Mouse (Mus musculus) forebrain, postnatal 0 days (tissue): Measurements from ENCODE around the gene Extl2. TPM values are rescaled to one million over a fixed set of nuclear protein-coding genes. Genes with fewer than 3 reads are reported as not detected.

Experiments
- ATAC-seq: fragments of 200-750 bp; cut with Nextera tagmentation; 2 replicates; pipeline ENCODE4 v1.8.0; 2017; ENCODE audit warnings: mild to moderate bottlenecking, moderate library complexity
- DNase-seq: peaks from one replicate; pipeline ENCODE4 v3.0.0-alpha.2; 2015
- H3K27ac ChIP-seq: fragments of 300-500 bp; sonication (generic); 2 replicates; pipeline ENCODE4 v1.5.1; 2014; ENCODE audit warnings: low read depth, mild to moderate bottlenecking, antibody characterized with exemption, low read length, moderate library complexity, mixed read lengths
- H3K27me3 ChIP-seq: fragments of 300-500 bp; sonication (generic); 2 replicates; pipeline ENCODE4 v1.6.1; 2014; ENCODE audit warnings: mild to moderate bottlenecking, low read length, mixed read lengths; ENCODE audit not compliant: insufficient read depth
- H3K36me3 ChIP-seq: fragments of 300-500 bp; sonication (generic); 2 replicates; pipeline ENCODE4 v1.6.1; 2014; ENCODE audit warnings: mild to moderate bottlenecking, moderate library complexity; ENCODE audit not compliant: insufficient read depth
- H3K4me1 ChIP-seq: fragments of 300-500 bp; sonication (generic); 2 replicates; pipeline ENCODE4 v1.6.1; 2014; ENCODE audit warnings: antibody characterized with exemption; ENCODE audit not compliant: insufficient read depth
- H3K4me2 ChIP-seq: fragments of 300-500 bp; sonication (generic); 2 replicates; pipeline ENCODE4 v1.6.1; 2014; ENCODE audit warnings: low read depth, mild to moderate bottlenecking, moderate library complexity
- H3K4me3 ChIP-seq: fragments of 300-500 bp; sonication (generic); 2 replicates; pipeline ENCODE4 v1.5.1; 2014; ENCODE audit warnings: low read depth, low read length, mixed read lengths
- H3K9ac ChIP-seq: fragments of 300-500 bp; sonication (generic); 2 replicates; pipeline ENCODE4 v1.6.1; 2014; ENCODE audit warnings: mild to moderate bottlenecking
- H3K9me3 ChIP-seq: fragments of 300-500 bp; sonication (generic); 2 replicates; pipeline ENCODE4 v1.6.1; 2016; ENCODE audit warnings: low read length
- CTCF ChIP-seq: sonication (generic); IDR thresholded peaks from 2 replicates; pipeline ENCODE4 v1.5.1; 2016; ENCODE audit warnings: antibody characterized with exemption, control low read depth, low read depth
- WGBS: fragments of 180-500 bp; shearing (Covaris S2); extraction: QIAGEN DNeasy Blood & Tissue Kit; methylation state at CpG from one replicate; pipeline ENCODE4 v1.1.7; 2014; 5-methylcytosine and 5-hydroxymethylcytosine counted together
- polyA plus RNA-seq: library from polyadenylated mRNA; unstranded; fragments of >200 nt; fragmentation: Nextera tagmentation; extraction: Ambion mirVana; gene quantifications from 2 replicates; pipeline ENCODE4 v1.2.1, GENCODE M21; 2015
- total RNA-seq: library from RNA; depleted of rRNA; stranded (reverse); fragments of >200 nt; gene quantifications from 2 replicates; pipeline ENCODE4 v1.2.3, GENCODE M21; 2014; rRNA removed

Gene Extl2
- total RNA-seq (38.3 and 40.3 TPM in 2 replicates), polyA plus RNA-seq (28.7 and 33.5 TPM in 2 replicates)

DNA sequence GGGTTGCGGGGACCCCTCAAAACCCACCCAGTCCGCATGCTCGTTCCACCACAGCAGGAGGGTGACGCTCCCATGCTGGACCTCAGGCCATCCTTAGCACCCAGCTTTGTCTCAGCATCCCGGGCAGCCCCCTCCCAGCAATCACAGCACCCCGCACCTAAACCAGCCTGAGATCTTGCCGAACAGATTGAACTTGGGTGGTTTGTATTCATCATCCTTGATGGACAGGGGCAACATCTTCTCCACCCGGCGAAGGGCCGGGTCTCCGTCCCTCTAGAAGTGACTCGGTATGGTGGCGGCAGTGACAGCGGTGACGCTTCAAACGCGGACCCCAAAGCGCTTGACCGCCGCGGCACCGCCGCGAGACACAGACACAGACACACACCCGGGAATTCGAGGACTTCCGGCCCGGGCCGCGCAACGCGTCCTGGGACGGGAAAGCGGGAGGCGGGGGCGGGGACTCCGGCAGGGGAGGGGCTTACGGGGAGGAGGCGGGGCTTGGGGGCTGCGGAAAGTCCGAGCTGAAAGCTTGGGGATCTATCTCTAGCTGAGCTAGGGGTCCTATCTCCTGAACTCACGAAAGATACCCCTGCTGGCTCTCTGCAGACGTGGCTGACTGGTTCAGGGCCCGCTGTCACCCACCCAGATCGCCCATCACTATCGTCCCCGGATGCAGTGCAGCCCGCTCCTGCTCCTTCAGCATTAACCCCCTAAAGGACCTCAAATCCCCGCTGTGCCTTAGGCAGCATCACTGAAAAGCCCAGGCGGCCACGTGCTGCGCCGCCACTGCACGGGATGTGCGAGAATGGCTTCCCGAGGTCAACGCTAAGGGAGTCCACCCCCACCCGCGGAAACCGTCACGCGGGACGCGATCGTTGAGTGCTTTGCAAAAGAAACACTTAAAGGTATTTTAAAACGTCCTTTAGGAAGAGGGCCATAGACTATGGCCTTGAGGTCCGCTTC lies at the start of gene Extl2, which contains the start of gene Slc30a7:
Gene Extl2 (plus strand): TSS at position 485 of the 963 bp plus-strand sequence.
Gene Slc30a7 (minus strand): TSS at position 429 of the 963 bp plus-strand sequence.
- peak within 1 kb of the TSS; percentile 94 for H3K4me2 ChIP-seq
- peak; percentile 89 for DNase-seq
- H3K4me1 ChIP-seq = peaks cover 21% of the 10 kb centered on the region
- WGBS = under 1% methylated on average over 66 of the region's 67 CpGs
- peak within 1 kb of the TSS; percentile 92 for H3K27ac ChIP-seq
- no peaks in the 10 kb centered on the region for H3K27me3 ChIP-seq
- peak within 1 kb of the TSS; percentile 92 for H3K4me3 ChIP-seq
- no peak for TF ChIP-seq CTCF
- 0 out of 2 replicates have a peak, but pooled peaks cover 4% of the 10 kb centered on the region for H3K36me3 ChIP-seq
- peak within 1 kb of the TSS; percentile 81 for H3K9ac ChIP-seq
- ATAC-seq = peak; percentile 90
- H3K9me3 ChIP-seq = no peaks in the 10 kb centered on the region

DNA sequence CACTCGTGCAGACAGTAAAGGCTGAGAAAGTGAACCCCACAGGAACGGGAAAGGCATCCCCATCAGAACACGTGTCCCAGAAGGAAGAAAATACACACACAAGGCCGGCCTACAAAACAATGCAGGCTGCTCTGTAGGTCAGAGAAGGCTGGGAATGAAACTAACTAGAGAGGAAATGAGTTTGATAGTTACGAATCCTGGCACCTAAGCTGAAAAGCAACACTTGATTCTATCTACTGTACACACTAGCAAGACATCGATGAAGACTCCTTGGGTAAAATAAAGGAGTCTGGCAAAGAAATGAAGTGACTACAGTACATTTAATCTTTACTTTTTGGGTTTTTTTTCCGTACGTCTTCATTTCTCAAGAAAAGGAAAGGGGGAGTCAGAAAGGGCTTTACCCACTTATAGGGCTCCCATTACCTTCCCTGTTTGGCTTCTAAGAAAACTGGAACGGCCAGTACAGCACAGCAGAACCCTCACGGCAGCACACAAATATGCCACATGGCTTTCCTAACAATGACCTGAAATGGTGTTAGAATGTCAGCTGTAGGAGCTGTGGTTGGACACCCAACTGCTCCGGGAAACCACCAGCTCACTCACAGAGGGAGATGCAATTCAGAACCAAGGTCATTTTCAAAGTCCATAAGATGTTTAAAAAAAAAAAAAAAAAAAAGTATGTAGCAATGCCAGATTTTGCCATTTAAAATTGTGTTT lies 45.8 kb upstream of the Extl2 start:
- DNase-seq = no peak
- H3K4me3 ChIP-seq = no peak overlapping the region
- no peak overlapping the region for H3K4me2 ChIP-seq
- no peak for TF ChIP-seq CTCF
- no peaks in the 10 kb centered on the region for H3K9me3 ChIP-seq
- H3K27ac ChIP-seq = no peak overlapping the region
- H3K9ac ChIP-seq = no peak overlapping the region
- ATAC-seq = no peak
- H3K27me3 ChIP-seq = no peaks in the 10 kb centered on the region
- WGBS = 66% methylated on average over 11 of the region's 11 CpGs
- H3K36me3 ChIP-seq = peaks cover 21% of the 10 kb centered on the region; the same call in 1 of the 2 replicates
- no peaks in the 10 kb centered on the region for H3K4me1 ChIP-seq

DNA sequence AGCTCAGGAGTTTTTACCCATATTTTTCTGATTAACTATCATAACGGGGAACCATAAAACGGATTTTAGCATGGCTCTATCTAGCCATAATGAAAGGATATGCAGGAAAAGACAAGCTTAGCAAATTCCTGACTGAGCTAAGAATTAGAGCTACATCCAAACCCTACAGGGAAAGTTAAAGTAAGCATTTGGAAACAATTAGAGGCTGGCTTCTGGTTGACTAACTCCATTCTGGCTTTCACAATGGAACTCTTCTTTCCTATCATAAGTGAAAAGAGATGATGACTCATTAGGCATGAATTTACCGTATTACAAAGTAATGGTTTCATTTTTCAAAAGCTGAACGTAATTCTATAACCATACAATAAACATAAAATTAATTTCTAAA lies 45.2 kb upstream of the Extl2 start:
- WGBS = 36% methylated on average over 4 of the region's 4 CpGs

DNA sequence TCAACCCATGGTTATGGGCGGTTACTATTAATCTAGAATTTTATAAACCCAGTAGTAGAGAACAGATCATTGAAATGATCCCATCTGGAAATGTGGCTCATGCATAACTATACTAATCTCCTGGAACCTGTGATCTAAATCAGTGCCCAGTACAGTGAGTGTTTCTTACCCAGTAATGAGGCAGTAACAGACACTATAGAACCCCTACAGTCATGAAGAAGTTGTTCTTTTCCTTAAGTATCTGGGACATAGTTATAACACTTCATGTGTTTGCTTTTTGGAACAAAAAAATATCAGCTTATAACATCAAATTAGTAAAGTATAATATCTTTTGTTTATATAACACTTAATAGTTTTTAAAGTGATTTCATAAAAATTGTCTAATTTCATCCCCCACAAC lies 43.7 kb upstream of the Extl2 start:
- no peak for TF ChIP-seq CTCF

More for the DNA sequence above, 45.2 kb upstream of the Extl2 start:
- Histone ChIP-seq H3K4me1 (no peaks in the 10 kb centered on the region), H3K27me3 (no peaks in the 10 kb centered on the region), H3K9ac (no peak overlapping the region), H3K4me3 (no peak overlapping the region), H3K4me2 (no peak overlapping the region), H3K36me3 (peaks cover 21% of the 10 kb centered on the region; the same call in 1 of the 2 replicates), H3K27ac (no peak overlapping the region), H3K9me3 (no peaks in the 10 kb centered on the region)
- ATAC-seq (no peak), DNase-seq (no peak)
- no peak for TF ChIP-seq CTCF

DNA sequence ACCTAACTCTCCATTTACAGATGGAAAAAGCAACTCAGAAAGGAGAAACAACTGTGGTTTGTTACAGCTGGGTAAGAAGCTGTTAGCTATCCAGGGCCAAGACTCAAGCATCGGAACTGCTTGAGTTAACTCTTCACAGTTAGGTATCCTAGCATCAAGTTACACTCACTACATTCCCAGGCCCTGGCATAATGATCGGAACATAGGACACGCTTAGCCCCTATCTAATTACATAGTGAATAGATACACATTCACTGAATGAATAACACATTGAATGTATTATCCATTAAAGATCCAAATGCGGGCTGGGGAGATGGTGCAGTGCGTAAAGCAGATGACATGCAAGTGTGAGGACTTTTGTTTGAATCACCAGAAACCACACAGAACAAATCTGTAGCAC lies 43.2 kb upstream of the Extl2 start:
- H3K27ac ChIP-seq = no peak overlapping the region
- no peaks in the 10 kb centered on the region for H3K4me1 ChIP-seq
- TF ChIP-seq CTCF = no peak
- no peaks in the 10 kb centered on the region for H3K9me3 ChIP-seq
- H3K27me3 ChIP-seq = no peaks in the 10 kb centered on the region
- H3K4me3 ChIP-seq = no peak overlapping the region
- 74% methylated on average over 5 of the region's 5 CpGs for WGBS
- DNase-seq (no peak), ATAC-seq (no peak)
- H3K4me2 ChIP-seq = no peak overlapping the region
- H3K36me3 ChIP-seq = peaks cover 4% of the 10 kb centered on the region; the same call in 1 of the 2 replicates
- H3K9ac ChIP-seq = no peak overlapping the region

More for the DNA sequence above, 43.7 kb upstream of the Extl2 start:
- H3K9ac ChIP-seq = no peak overlapping the region
- H3K4me1 ChIP-seq = no peaks in the 10 kb centered on the region
- H3K9me3 ChIP-seq = no peaks in the 10 kb centered on the region
- no peak overlapping the region for H3K27ac ChIP-seq
- H3K36me3 ChIP-seq = peaks cover 8% of the 10 kb centered on the region; the same call in 1 of the 2 replicates
- H3K4me2 ChIP-seq = no peak overlapping the region
- DNase-seq (no peak), ATAC-seq (no peak)
- no peaks in the 10 kb centered on the region for H3K27me3 ChIP-seq
- 100% methylated on average over 1 of the region's 1 CpGs for WGBS
- H3K4me3 ChIP-seq = no peak overlapping the region

DNA sequence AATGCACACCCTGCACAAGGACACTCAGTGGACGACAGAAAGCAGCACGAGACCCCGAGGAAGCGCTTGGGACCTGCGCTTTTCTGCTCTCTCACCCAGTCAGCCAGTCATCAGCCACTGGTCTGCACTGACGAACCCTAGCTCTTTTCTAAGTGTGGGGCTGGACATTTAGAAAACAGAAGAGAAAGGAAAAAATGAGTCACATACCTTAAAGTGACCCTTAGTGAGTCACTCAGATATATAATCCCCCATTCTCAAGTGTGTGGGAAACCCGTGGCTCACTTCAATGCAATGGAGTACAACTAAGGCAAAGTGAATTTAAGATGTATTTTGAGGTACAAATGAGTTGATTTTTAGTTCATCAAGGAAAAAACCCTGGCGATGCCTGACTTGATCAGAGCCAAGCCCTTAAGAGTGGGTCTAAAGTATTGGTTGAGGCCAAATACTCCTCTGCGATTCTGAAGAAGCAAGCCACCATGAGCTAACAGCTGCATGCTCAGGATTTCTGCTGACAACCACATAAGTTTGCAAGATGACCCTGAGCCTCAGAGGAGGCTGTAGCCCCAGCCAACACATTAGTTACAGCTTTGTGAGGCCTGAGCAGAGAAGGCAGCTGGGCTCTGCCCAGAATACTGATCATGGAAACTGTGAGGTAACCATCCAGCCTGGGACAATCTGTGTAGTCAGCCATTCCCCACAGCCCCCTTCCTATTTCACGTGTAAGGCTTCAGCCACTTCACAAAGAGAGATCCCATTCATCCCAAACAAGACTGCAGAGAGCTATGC lies 38.3 kb upstream of the Extl2 start:
- ATAC-seq (peak; percentile 89), DNase-seq (peak; percentile 46)
- no peak for TF ChIP-seq CTCF
- H3K4me2 ChIP-seq = no peak overlapping the region
- H3K4me3 ChIP-seq = no peak overlapping the region
- no peaks in the 10 kb centered on the region for H3K27me3 ChIP-seq
- H3K9me3 ChIP-seq = no peaks in the 10 kb centered on the region
- H3K27ac ChIP-seq = no peak overlapping the region
- no peaks in the 10 kb centered on the region for H3K4me1 ChIP-seq
- 72% methylated on average over 10 of the region's 10 CpGs for WGBS
- H3K36me3 ChIP-seq = peaks cover 26% of the 10 kb centered on the region
- no peak overlapping the region for H3K9ac ChIP-seq
